23 mouse cellular contexts compared by ENCODE assay signal in the genomic region with DNA sequence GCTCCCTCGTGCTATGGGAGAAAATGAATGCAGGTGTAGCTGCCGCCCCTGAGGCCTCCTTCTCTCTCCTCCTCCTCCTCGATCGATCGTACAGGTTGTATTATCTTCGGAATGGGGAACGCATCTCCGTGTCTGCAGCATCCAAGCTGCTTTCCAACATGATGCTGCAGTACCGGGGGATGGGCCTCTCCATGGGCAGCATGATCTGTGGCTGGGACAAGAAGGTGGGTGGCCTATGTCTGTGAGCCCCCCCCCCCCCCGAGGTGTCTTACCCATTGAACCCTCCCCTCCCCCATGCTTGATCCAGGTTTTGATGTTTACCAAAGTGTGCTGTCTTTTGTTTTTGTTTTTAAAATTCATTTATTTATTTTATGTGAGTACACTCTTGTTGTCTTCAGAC. TPM values are rescaled to one million over a fixed set of nuclear protein-coding genes. Genes with fewer than 3 reads are reported as not detected.
DNase-seq lines count a peak whose midpoint lies in the region; TF ChIP-seq lines count a peak whose summit lies in the region.
"Had no signal": no experiment of that assay in that cellular context is flagged by ENCODE, and none has a peak within 500 bp of the region (broad histone marks: within the 10 kb centered on the region; RNA-seq: fewer than 3 reads in every experiment).

No protein-coding gene starts in this region.

- TF ChIP-seq POLR2A in thymus, adult 2 months (IDR thresholded peaks at IDR 0.05; ENCODE audit: control insufficient read depth, extremely low read depth, insufficient read depth, low read length, poor library complexity), result no peak

- peaks cover 21% of the 10 kb centered on the region for H3K4me1 ChIP-seq in heart, embryonic 10.5 days
- H3K4me1 ChIP-seq in thymus, adult 2 months (replicated peaks; ENCODE audit: control insufficient read depth, insufficient read depth, low read length), result peaks cover 38% of the 10 kb centered on the region

- WGBS in heart, embryonic 10.5 days, result 77% methylated on average over 10 of the region's 10 CpGs
- 84% methylated on average over 10 of the region's 10 CpGs for WGBS in thymus, adult 2 months

- H3K4me3 ChIP-seq in heart, embryonic 10.5 days, result no peak overlapping the region
- peak overlapping the region; percentile 18 for H3K4me3 ChIP-seq in thymus, adult 2 months (ENCODE audit: control insufficient read depth, insufficient read depth, low read length)
- H3K4me3 ChIP-seq: embryonic facial prominence, embryonic 13.5 days; embryonic facial prominence, embryonic 15.5 days; erythroblast, embryonic 14.5 days; forebrain, embryonic 10.5 days; forebrain, embryonic 12.5 days had no signal

- DNase-seq in heart, embryonic 10.5 days (ENCODE audit: low spot score), result peak; percentile 64
- no peak for DNase-seq in heart, adult 9 months (ENCODE audit: low spot score in 2 of 2)
- no peak for DNase-seq in thymus, adult 2 months
- DNase-seq in thymus, postnatal 10 days (ENCODE audit: low spot score in 2 of 2), result no peak
- peak; percentile 55 for DNase-seq in thymus, postnatal 4 days
- no peak for DNase-seq in thymus, postnatal 0 days (ENCODE audit: low spot score)
- DNase-seq: adrenal gland, adult 2 months; adrenal gland, postnatal 10 days; adrenal gland, postnatal 25 days; B cell, adult 2 months; cerebellum, adult 11 months; cerebellum, adult 18-20 months; cerebellum, adult 8-10 months; cerebellum, adult 9-11 months; cerebellum, postnatal 14 days; cerebellum, postnatal 36 days; embryo, embryonic 11 days had no signal

- TF ChIP-seq CTCF in thymus, adult 2 months (IDR thresholded peaks at IDR 0.05; ENCODE audit: borderline replicate concordance, control insufficient read depth, extremely low read depth, insufficient read depth, low read length, poor library complexity), result no peak

- peaks cover 92% of the 10 kb centered on the region for H3K27me3 ChIP-seq in heart, embryonic 10.5 days (ENCODE audit: insufficient read depth, poor library complexity, severe bottlenecking)
- H3K27me3 ChIP-seq in thymus, adult 2 months (ENCODE audit: control insufficient read depth, insufficient read depth, low read length), result no peaks in the 10 kb centered on the region

- H3K9me3 ChIP-seq in heart, embryonic 10.5 days, result no peaks in the 10 kb centered on the region
- H3K9me3 ChIP-seq: embryonic facial prominence, embryonic 13.5 days; embryonic facial prominence, embryonic 15.5 days; forebrain, embryonic 10.5 days; forebrain, embryonic 12.5 days had no signal

- H3K27ac ChIP-seq in heart, embryonic 10.5 days, result no peak overlapping the region
- 0 out of 2 replicates have a peak overlapping the region, but pooled peaks have one; percentile 6 for H3K27ac ChIP-seq in thymus, adult 2 months (ENCODE audit: control insufficient read depth, insufficient read depth, low read length)
- H3K27ac ChIP-seq: embryonic facial prominence, embryonic 13.5 days; embryonic facial prominence, embryonic 15.5 days; forebrain, embryonic 10.5 days; forebrain, embryonic 12.5 days had no signal

- no peaks in the 10 kb centered on the region for H3K36me3 ChIP-seq in heart, embryonic 10.5 days
- H3K36me3 ChIP-seq in thymus, adult 2 months (ENCODE audit: control insufficient read depth, insufficient read depth, low read length), result peaks cover 3% of the 10 kb centered on the region; the same call in 1 of the 2 replicates
- H3K36me3 ChIP-seq: embryonic facial prominence, embryonic 13.5 days; embryonic facial prominence, embryonic 15.5 days; forebrain, embryonic 10.5 days; forebrain, embryonic 12.5 days had no signal

RNA-seq across cellular contexts. Expression of a gene that starts 2.5 kb away (rescaled TPM):
- 0.86 and 0.87 TPM in 2 replicates for polyA plus RNA-seq in heart, embryonic 10.5 days (2016; fragmentation: Nextera tagmentation; extraction: Ambion mirVana)
- polyA plus RNA-seq in thymus, adult 2 months (2012; rRNA removed), result 656 and 705 TPM in 2 replicates
- 875 and 899 TPM in 2 replicates for polyA plus RNA-seq in thymus, postnatal 0 days (2015; fragmentation: Nextera tagmentation; extraction: Ambion mirVana)

RNA-seq across cellular contexts. Expression of a gene that starts 3.3 kb away (rescaled TPM):
- polyA plus RNA-seq in heart, embryonic 10.5 days (2016; fragmentation: Nextera tagmentation; extraction: Ambion mirVana), result 0.48 and 0.51 TPM in 2 replicates
- polyA plus RNA-seq in thymus, adult 2 months (2012; rRNA removed), result 231 and 232 TPM in 2 replicates
- 140 and 153 TPM in 2 replicates for polyA plus RNA-seq in thymus, postnatal 0 days (2015; fragmentation: Nextera tagmentation; extraction: Ambion mirVana)

RNA-seq across cellular contexts. Expression of a gene that starts 12.5 kb away (rescaled TPM):
- 0.41 and 0.60 TPM in 2 replicates for polyA plus RNA-seq in heart, embryonic 10.5 days (2016; fragmentation: Nextera tagmentation; extraction: Ambion mirVana)
- polyA plus RNA-seq in thymus, adult 2 months (2012; rRNA removed), result 288 and 334 TPM in 2 replicates
- 251 and 261 TPM in 2 replicates for polyA plus RNA-seq in thymus, postnatal 0 days (2015; fragmentation: Nextera tagmentation; extraction: Ambion mirVana)

RNA-seq across cellular contexts. Expression of a gene that starts 12.7 kb away (rescaled TPM):
- 0.84 and 1.2 TPM in 2 replicates for polyA plus RNA-seq in heart, embryonic 10.5 days (2016; fragmentation: Nextera tagmentation; extraction: Ambion mirVana)
- polyA plus RNA-seq in thymus, adult 2 months (2012; rRNA removed), result 197 and 202 TPM in 2 replicates
- 81.6 and 87.3 TPM in 2 replicates for polyA plus RNA-seq in thymus, postnatal 0 days (2015; fragmentation: Nextera tagmentation; extraction: Ambion mirVana)

RNA-seq across cellular contexts. Expression of a gene that starts 38.7 kb away (rescaled TPM):
- polyA plus RNA-seq in heart, embryonic 10.5 days (2016; fragmentation: Nextera tagmentation; extraction: Ambion mirVana), result not detected in 2 replicates
- 30.1 and 37.5 TPM in 2 replicates for polyA plus RNA-seq in thymus, adult 2 months (2012; rRNA removed)
- polyA plus RNA-seq in thymus, postnatal 0 days (2015; fragmentation: Nextera tagmentation; extraction: Ambion mirVana), result 2.6 and 2.8 TPM in 2 replicates
- polyA plus RNA-seq: embryonic facial prominence, embryonic 11.5 days; embryonic facial prominence, embryonic 13.5 days; erythroblast, embryonic 14.5 days; forebrain, embryonic 10.5 days; forebrain, embryonic 12.5 days had no signal

Comparison
In these comparisons a context has a peak if more than half of its experiments do, and no peak if none do; other contexts are left out.
1. DNase-seq: peak in heart, embryonic 10.5 days (single experiment) and thymus, postnatal 4 days (single experiment); none in heart, adult 9 months (0 of 2), thymus, adult 2 months (single experiment), thymus, postnatal 10 days (0 of 2) and thymus, postnatal 0 days (single experiment).
2. RNA of a gene that starts 2.5 kb away (polyA plus RNA-seq): 875 to 899 TPM in thymus, postnatal 0 days and 656 to 705 TPM in thymus, adult 2 months; 0.86 to 0.87 TPM in heart, embryonic 10.5 days; every median in the first group is over 100 times any median in the second.
3. RNA of a gene that starts 3.3 kb away (polyA plus RNA-seq): 231 to 232 TPM in thymus, adult 2 months and 140 to 153 TPM in thymus, postnatal 0 days; 0.48 to 0.51 TPM in heart, embryonic 10.5 days; every median in the first group is over 10 times any median in the second.
4. RNA of a gene that starts 12.5 kb away (polyA plus RNA-seq): 288 to 334 TPM in thymus, adult 2 months and 251 to 261 TPM in thymus, postnatal 0 days; 0.41 to 0.60 TPM in heart, embryonic 10.5 days; every median in the first group is over 100 times any median in the second.